Mouse (Mus musculus) CH12.LX (cell line): Measurements from ENCODE around the gene Lipc. TPM values are rescaled to one million over a fixed set of nuclear protein-coding genes. Genes with fewer than 3 reads are reported as not detected.

Experiments used
- DNase-seq: peaks from one replicate; pipeline ENCODE4 v3.0.0-alpha.2; 2013; ENCODE audit errors: extremely low read depth
- H3K27ac ChIP-seq: 2 replicates; pipeline ENCODE4 v1.5.1; 2012; ENCODE audit warnings: low read depth, mild to moderate bottlenecking, control low read depth, moderate library complexity; ENCODE audit not compliant: insufficient read depth
- H3K27me3 ChIP-seq: replicated peaks from 2 replicates; pipeline ENCODE3; 2012; ENCODE audit warnings: inconsistent platforms
- H3K36me3 ChIP-seq, 2 experiments: replicated peaks in 1 of 2; 2 replicates each; pipeline versions ENCODE3 to v1.6.1; 2012; ENCODE audit warnings: inconsistent platforms in 1 of 2, low read length in 1 of 2, mild to moderate bottlenecking in 1 of 2, mixed read lengths in 1 of 2, moderate library complexity in 1 of 2; ENCODE audit not compliant: control insufficient read depth in 1 of 2, insufficient read depth in 1 of 2
- H3K4me1 ChIP-seq, 2 experiments: 2 replicates each; pipeline ENCODE4 v1.6.1; 2012; ENCODE audit warnings: inconsistent platforms in 1 of 2, moderate library complexity in 1 of 2; ENCODE audit not compliant: insufficient read depth in 2 of 2, control insufficient read depth in 1 of 2
- H3K4me2 ChIP-seq: 2 replicates; pipeline ENCODE4 v1.6.1; 2012; ENCODE audit warnings: low read depth, mild to moderate bottlenecking, control low read depth; ENCODE audit not compliant: poor library complexity, insufficient read depth, severe bottlenecking
- H3K4me3 ChIP-seq, 3 experiments: fragments of 150-350 bp in 1 of 3; sonication (generic) in 1 of 3; replicated peaks in 1 of 3; 2 replicates each; pipeline versions ENCODE3 to v1.5.1; 2011 to 2012; ENCODE audit warnings: low read depth in 2 of 3, low read length in 2 of 3, mild to moderate bottlenecking in 2 of 3, moderate library complexity in 2 of 3, control low read depth in 1 of 3, improper control_type of control experiment in 1 of 3, inconsistent platforms in 1 of 3, mixed read lengths in 1 of 3; ENCODE audit not compliant: poor library complexity in 1 of 3
- H3K79me2 ChIP-seq: replicated peaks from 2 replicates; pipeline ENCODE4 v1.6.1; 2012; ENCODE audit warnings: mild to moderate bottlenecking, moderate library complexity; ENCODE audit not compliant: control insufficient read depth, poor library complexity, insufficient read depth, severe bottlenecking; ENCODE audit errors: extremely low read depth
- H3K9ac ChIP-seq: 2 replicates; pipeline ENCODE4 v1.6.1; 2012; ENCODE audit warnings: low read depth, mild to moderate bottlenecking, control low read depth, moderate library complexity; ENCODE audit not compliant: insufficient read depth
- H3K9me3 ChIP-seq: replicated peaks from 2 replicates; pipeline ENCODE3; 2012; ENCODE audit warnings: low read length, inconsistent platforms, mixed read lengths
- BHLHE40 ChIP-seq: IDR thresholded peaks from 2 replicates; pipeline ENCODE4 v1.6.1; 2011; ENCODE audit warnings: mild to moderate bottlenecking, low read depth, low read length, improper control_type of control experiment
- ELF1 ChIP-seq: IDR thresholded peaks from 2 replicates; pipeline ENCODE4 v1.6.1; 2014; ENCODE audit warnings: low read depth, mild to moderate bottlenecking, inconsistent platforms, low read length, improper control_type of control experiment
- EP300 ChIP-seq: IDR thresholded peaks from 2 replicates; pipeline ENCODE4 v1.6.1; 2011; ENCODE audit warnings: low read length, improper control_type of control experiment
- ETS1 ChIP-seq: conservative IDR thresholded peaks from 2 replicates; pipeline ENCODE4 v1.6.1; 2012; ENCODE audit warnings: low read depth, mild to moderate bottlenecking, inconsistent platforms, low read length, improper control_type of control experiment, moderate library complexity
- GABPA ChIP-seq: IDR thresholded peaks from 2 replicates; pipeline ENCODE4 v1.6.1; 2012; ENCODE audit warnings: low read depth, low read length, improper control_type of control experiment, inconsistent platforms; ENCODE audit not compliant: insufficient replicate concordance
- HCFC1 ChIP-seq: IDR thresholded peaks from 2 replicates; pipeline ENCODE4 v1.6.1; 2012; ENCODE audit warnings: low read depth, mild to moderate bottlenecking, inconsistent platforms, low read length, improper control_type of control experiment
- IRF4 ChIP-seq: IDR thresholded peaks from 2 replicates; pipeline ENCODE4 v1.6.1; 2014; ENCODE audit warnings: low read depth, mild to moderate bottlenecking, inconsistent platforms, low read length, improper control_type of control experiment
- JUN ChIP-seq: IDR thresholded peaks from 2 replicates; pipeline ENCODE4 v1.6.1; 2011; ENCODE audit warnings: low read depth, mild to moderate bottlenecking, low read length, improper control_type of control experiment, moderate library complexity; ENCODE audit not compliant: insufficient read depth
- MAFK ChIP-seq: IDR thresholded peaks from 2 replicates; pipeline ENCODE4 v1.6.1; 2011; ENCODE audit warnings: low read length, improper control_type of control experiment; ENCODE audit not compliant: insufficient replicate concordance
- MAX ChIP-seq: IDR thresholded peaks from 2 replicates; pipeline ENCODE4 v1.6.1; 2011; ENCODE audit warnings: low read length, improper control_type of control experiment
- MAZ ChIP-seq: IDR thresholded peaks from 2 replicates; pipeline ENCODE4 v1.6.1; 2012; ENCODE audit warnings: low read depth, mild to moderate bottlenecking, inconsistent platforms, low read length, improper control_type of control experiment, moderate library complexity
- MYC ChIP-seq: IDR thresholded peaks from 2 replicates; pipeline ENCODE4 v1.6.1; 2011; ENCODE audit warnings: low read depth, mild to moderate bottlenecking, improper control_type of control experiment, low read length
- NELFE ChIP-seq: IDR thresholded peaks from 2 replicates; pipeline ENCODE4 v1.6.1; 2011; ENCODE audit warnings: low read depth, low read length, improper control_type of control experiment
- POLR2A ChIP-seq: IDR thresholded peaks from 2 replicates; pipeline ENCODE4 v1.6.1; 2011; ENCODE audit warnings: low read depth, mild to moderate bottlenecking, improper control_type of control experiment, low read length
- POLR2AphosphoS2 ChIP-seq: IDR thresholded peaks from 2 replicates; pipeline ENCODE4 v1.6.1; 2011; ENCODE audit warnings: low read depth, low read length, improper control_type of control experiment
- RCOR1 ChIP-seq: conservative IDR thresholded peaks from 2 replicates; pipeline ENCODE4 v1.6.1; 2012; ENCODE audit warnings: low read depth, mild to moderate bottlenecking, inconsistent platforms, low read length, improper control_type of control experiment
- SIN3A ChIP-seq: IDR thresholded peaks from 2 replicates; pipeline ENCODE4 v1.6.1; 2012; ENCODE audit warnings: low read length, improper control_type of control experiment, inconsistent platforms
- SMC3 ChIP-seq: IDR thresholded peaks from 2 replicates; pipeline ENCODE4 v1.6.1; 2011; ENCODE audit warnings: low read depth, low read length, improper control_type of control experiment
- TBP ChIP-seq: conservative IDR thresholded peaks from 2 replicates; pipeline ENCODE4 v1.6.1; 2011; ENCODE audit warnings: low read depth, low read length, improper control_type of control experiment
- TCF12 ChIP-seq: IDR thresholded peaks from 2 replicates; pipeline ENCODE4 v1.6.1; 2014; ENCODE audit warnings: low read depth, mild to moderate bottlenecking, inconsistent platforms, low read length, improper control_type of control experiment
- UBTF ChIP-seq: IDR thresholded peaks from 2 replicates; pipeline ENCODE4 v1.6.1; 2012; ENCODE audit warnings: low read depth, mild to moderate bottlenecking, inconsistent platforms, low read length, improper control_type of control experiment, moderate library complexity
- USF1 ChIP-seq: IDR thresholded peaks from 2 replicates; pipeline ENCODE4 v1.6.1; 2014; ENCODE audit warnings: low read depth, mild to moderate bottlenecking, inconsistent platforms, low read length, improper control_type of control experiment
- ZC3H11A ChIP-seq: IDR thresholded peaks from 2 replicates; pipeline ENCODE4 v1.6.1; 2012; ENCODE audit warnings: low read depth, mild to moderate bottlenecking, inconsistent platforms, low read length, improper control_type of control experiment
- ZKSCAN1 ChIP-seq: IDR thresholded peaks from 2 replicates; pipeline ENCODE4 v1.6.1; 2012; ENCODE audit warnings: low read depth, inconsistent platforms, low read length, improper control_type of control experiment, borderline replicate concordance
- ZNF384 ChIP-seq: IDR thresholded peaks from 2 replicates; pipeline ENCODE4 v1.6.1; 2012; ENCODE audit warnings: low read depth, low read length, improper control_type of control experiment, inconsistent platforms
- dilution Hi-C: fragments of 300-500 bp; cut with MboI; formaldehyde crosslinking; loops from 2 replicates; pipeline ENCODE4 v1.14.3; 2020; ENCODE audit warnings: low sequenced_read_pairs; ENCODE audit not compliant: extremely low pct_unique_long_range_greater_than_20kb, extremely low pct_ligation_motif_present
- in situ Hi-C: fragments of 300-500 bp; cut with MboI; formaldehyde crosslinking; loops from 3 replicates; pipeline ENCODE4 v1.14.3; 2019; ENCODE audit warnings: low sequenced_read_pairs, low pct_ligation_motif_present, low pct_unique_long_range_greater_than_20kb, mixed read lengths
- polyA plus RNA-seq: library from polyadenylated mRNA; unstranded; fragments of >175 nt; gene quantifications from 2 replicates; pipeline ENCODE4 v1.2.1, GENCODE M21; 2012; ENCODE audit warnings: low read depth; ENCODE audit not compliant: insufficient read length
- total RNA-seq, 2 experiments: library from RNA; depleted of rRNA; stranded (reverse); fragments of 300-350 nt in 1 of 2; fragments of >200 nt in 1 of 2; gene quantifications; 2 replicates each; pipeline ENCODE4 v1.2.3; 2012 to 2014

Lipc gene
- total and polyA plus RNA-seq, 3 experiments: 5.2 to 24.5 (median 8.6) TPM

- no peak for TF ChIP-seq EP300
- TF ChIP-seq SMC3: peak; percentile 45
- TF ChIP-seq BHLHE40: peak; percentile 63
- no peak for TF ChIP-seq UBTF
- TF ChIP-seq TBP: no peak
- no peak for TF ChIP-seq ZKSCAN1
- TF ChIP-seq ETS1: no peak
- TF ChIP-seq MAFK: no peak
These were observed 14.3 kb upstream of the Lipc start (continued) for GRCm38 (mm10) chr9:70965999-70966994.

GRCm38 (mm10) chr9:70965422-70965821, 13.4 kb upstream of the Lipc start:
- H3K36me3 ChIP-seq: no peaks in the 10 kb centered on the region
- dilution Hi-C loops: no loop called here
- H3K4me1 ChIP-seq: peaks cover 0 to 4% of the 10 kb centered on the region in 2 experiments; a peak in 2 of 4 replicates
- no peak overlapping the region for H3K4me2 ChIP-seq
- no peaks in the 10 kb centered on the region for H3K79me2 ChIP-seq
- H3K9me3 ChIP-seq: no peaks in the 10 kb centered on the region
- no peak overlapping the region for H3K9ac ChIP-seq
- no peaks in the 10 kb centered on the region for H3K27me3 ChIP-seq
- no peak overlapping the region for H3K4me3 ChIP-seq
- no peak overlapping the region for H3K27ac ChIP-seq
- in situ Hi-C loops: loop anchor here (5.0 kb wide), 1 partner anchor 107 kb away; no protein-coding TSS in a partner anchor
- no peak for DNase-seq
- no peak for TF ChIP-seq USF1
- TF ChIP-seq TCF12: no peak
- TF ChIP-seq BHLHE40: peak; percentile 74
- no peak for TF ChIP-seq NELFE
- TF ChIP-seq TBP: no peak
- TF ChIP-seq MAFK: no peak
- no peak for TF ChIP-seq JUN
- no peak for TF ChIP-seq MYC
- TF ChIP-seq, all 38 proteins: peak for 1

GRCm38 (mm10) chr9:70965011-70965410, 13.0 kb upstream of the Lipc start:
- in situ Hi-C loops: loop anchor here (5.0 kb wide), 1 partner anchor 107 kb away; no protein-coding TSS in a partner anchor
- TF ChIP-seq HCFC1 (no peak), ZC3H11A (no peak), MAZ (no peak), POLR2AphosphoS2 (no peak), SIN3A (no peak), SMC3 (no peak), ZNF384 (no peak), MAFK (no peak), ETS1 (no peak), RCOR1 (no peak), POLR2A (no peak), MAX (no peak), GABPA (no peak), NELFE (no peak), ELF1 (no peak), IRF4 (no peak), USF1 (no peak)
- dilution Hi-C loops: no loop called here

More at GRCm38 (mm10) chr9:70965011-70965410, 13.0 kb upstream of the Lipc start:
- no peaks in the 10 kb centered on the region for H3K27me3 ChIP-seq
- H3K9ac ChIP-seq: no peak overlapping the region
- no peak for DNase-seq
- no peak overlapping the region for H3K4me3 ChIP-seq
- no peak overlapping the region for H3K4me2 ChIP-seq
- H3K4me1 ChIP-seq: peaks cover 0 to 4% of the 10 kb centered on the region in 2 experiments; a peak in 2 of 4 replicates
- no peaks in the 10 kb centered on the region for H3K9me3 ChIP-seq
- H3K79me2 ChIP-seq: no peaks in the 10 kb centered on the region
- no peaks in the 10 kb centered on the region for H3K36me3 ChIP-seq
- H3K27ac ChIP-seq: no peak overlapping the region
